Mouse (Mus musculus): ENCODE data around the gene Grid1. TPM values are rescaled to one million over a fixed set of nuclear protein-coding genes. Genes with fewer than 3 reads are reported as not detected.
A peak's percentile ranks its signal among the peaks of the same experiment; 100 is the strongest.

The Grid1 gene
- polyA plus RNA-seq, 1 experiment from 2014 or later: 6.2 TPM

GRCm38 (mm10) chr14:35231384-35231783 is 411.5 kb downstream of the Grid1 start:
- Histone ChIP-seq H3K9me3 (replicated peaks; ENCODE audit: control insufficient read depth, low read length, poor library complexity, severe bottlenecking) (no peaks in the 10 kb centered on the region), H3K4me2 (ENCODE audit: low read length) (no peak overlapping the region), H3K27me3 (ENCODE audit: control insufficient read depth, insufficient read depth, low read depth, low read length) (no peaks in the 10 kb centered on the region), H3K9ac (ENCODE audit: low read depth, low read length) (no peak overlapping the region), H3K27ac (ENCODE audit: low read length) (no peak overlapping the region), H3K4me3 (ENCODE audit: low read depth, low read length) (no peak overlapping the region), H3K4me1 (ENCODE audit: control insufficient read depth, insufficient read depth, low read length) (no peaks in the 10 kb centered on the region), H3K36me3 (ENCODE audit: control insufficient read depth, insufficient read depth, low read length) (no peaks in the 10 kb centered on the region)
- ATAC-seq: peak; percentile 70

GRCm38 (mm10) chr14:35242882-35243281 is 423.0 kb downstream of the Grid1 start:
- no peaks in the 10 kb centered on the region for H3K36me3 ChIP-seq (ENCODE audit: control insufficient read depth, insufficient read depth, low read length)
- H3K4me1 ChIP-seq (ENCODE audit: control insufficient read depth, insufficient read depth, low read length): no peaks in the 10 kb centered on the region
- no peaks in the 10 kb centered on the region for H3K9me3 ChIP-seq (replicated peaks; ENCODE audit: control insufficient read depth, low read length, poor library complexity, severe bottlenecking)
- H3K9ac ChIP-seq (ENCODE audit: low read depth, low read length): no peak overlapping the region
- WGBS: 89% methylated on average over 6 of the region's 6 CpGs
- no peak overlapping the region for H3K4me2 ChIP-seq (ENCODE audit: low read length)
- H3K4me3 ChIP-seq (ENCODE audit: low read depth, low read length): no peak overlapping the region
- no peak for ATAC-seq
- no peaks in the 10 kb centered on the region for H3K27me3 ChIP-seq (ENCODE audit: control insufficient read depth, insufficient read depth, low read depth, low read length)
- no peak overlapping the region for H3K27ac ChIP-seq (ENCODE audit: low read length)

- Histone ChIP-seq H3K27me3 (ENCODE audit: control insufficient read depth, insufficient read depth, low read depth, low read length) (no peaks in the 10 kb centered on the region), H3K9ac (ENCODE audit: low read depth, low read length) (no peak overlapping the region), H3K4me3 (ENCODE audit: low read depth, low read length) (no peak overlapping the region), H3K36me3 (ENCODE audit: control insufficient read depth, insufficient read depth, low read length) (no peaks in the 10 kb centered on the region), H3K27ac (ENCODE audit: low read length) (no peak overlapping the region), H3K4me2 (ENCODE audit: low read length) (no peak overlapping the region), H3K9me3 (replicated peaks; ENCODE audit: control insufficient read depth, low read length, poor library complexity, severe bottlenecking) (no peaks in the 10 kb centered on the region), H3K4me1 (ENCODE audit: control insufficient read depth, insufficient read depth, low read length) (no peaks in the 10 kb centered on the region)
- WGBS: 63% methylated on average over 7 of the region's 7 CpGs
- no peak for ATAC-seq
Observed at GRCm38 (mm10) chr14:35244776-35245548, 425.1 kb downstream of the Grid1 start.

DNA sequence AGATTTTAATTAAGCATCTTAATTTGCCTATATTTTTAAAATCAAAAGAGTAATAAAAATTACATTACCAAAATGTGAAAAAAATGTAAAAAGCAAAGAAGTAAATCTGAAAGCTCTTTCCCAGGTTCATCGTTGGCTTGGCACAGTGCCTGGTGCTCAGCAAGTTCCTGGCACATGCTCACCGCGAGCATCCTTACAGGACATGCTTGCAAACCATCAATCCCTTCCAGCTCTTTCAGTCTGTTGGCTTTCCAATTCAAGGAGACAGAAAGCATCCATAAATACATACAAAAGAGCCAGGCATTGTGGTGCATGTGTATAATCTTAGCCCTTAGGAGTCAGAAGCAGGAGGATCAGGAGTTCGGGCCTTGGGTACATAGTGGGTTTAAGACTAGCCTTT is 430.5 kb downstream of the Grid1 start:
- Histone ChIP-seq H3K4me3 (ENCODE audit: low read depth, low read length) (no peak overlapping the region), H3K4me1 (ENCODE audit: control insufficient read depth, insufficient read depth, low read length) (no peaks in the 10 kb centered on the region), H3K9me3 (replicated peaks; ENCODE audit: control insufficient read depth, low read length, poor library complexity, severe bottlenecking) (no peaks in the 10 kb centered on the region), H3K4me2 (ENCODE audit: low read length) (no peak overlapping the region), H3K27ac (ENCODE audit: low read length) (no peak overlapping the region), H3K27me3 (ENCODE audit: control insufficient read depth, insufficient read depth, low read depth, low read length) (no peaks in the 10 kb centered on the region), H3K36me3 (ENCODE audit: control insufficient read depth, insufficient read depth, low read length) (no peaks in the 10 kb centered on the region), H3K9ac (ENCODE audit: low read depth, low read length) (no peak overlapping the region)
- no peak for ATAC-seq
- 47% methylated on average over 4 of the region's 4 CpGs for WGBS

- WGBS: 56% methylated on average over 2 of the region's 2 CpGs
- H3K4me2 ChIP-seq (ENCODE audit: low read length): no peak overlapping the region
- no peak overlapping the region for H3K4me3 ChIP-seq (ENCODE audit: low read depth, low read length)
- no peaks in the 10 kb centered on the region for H3K27me3 ChIP-seq (ENCODE audit: control insufficient read depth, insufficient read depth, low read depth, low read length)
- no peak overlapping the region for H3K27ac ChIP-seq (ENCODE audit: low read length)
- no peaks in the 10 kb centered on the region for H3K4me1 ChIP-seq (ENCODE audit: control insufficient read depth, insufficient read depth, low read length)
- H3K9me3 ChIP-seq (replicated peaks; ENCODE audit: control insufficient read depth, low read length, poor library complexity, severe bottlenecking): no peaks in the 10 kb centered on the region
- no peak overlapping the region for H3K9ac ChIP-seq (ENCODE audit: low read depth, low read length)
- no peak for ATAC-seq
- no peaks in the 10 kb centered on the region for H3K36me3 ChIP-seq (ENCODE audit: control insufficient read depth, insufficient read depth, low read length)
Observed at GRCm38 (mm10) chr14:35254477-35254876, 434.6 kb downstream of the Grid1 start.

DNA sequence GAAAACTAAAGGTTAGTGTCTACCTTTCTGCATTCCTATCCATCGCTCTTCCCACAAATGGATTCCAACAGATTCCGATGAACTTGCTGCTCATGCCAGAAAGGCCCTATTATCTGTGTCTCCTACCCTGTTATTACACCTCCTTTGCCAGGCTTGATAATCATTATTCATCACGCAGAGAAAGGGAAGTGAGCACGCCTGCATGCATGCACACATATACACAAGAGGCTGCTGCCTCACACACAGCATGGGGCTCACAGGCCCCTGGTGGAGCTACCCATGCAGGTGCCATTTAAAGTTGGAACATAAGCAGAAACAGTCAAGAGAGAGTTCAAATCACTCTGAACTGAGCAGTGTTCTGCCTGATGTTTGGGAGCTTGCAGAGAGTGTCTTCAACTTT is 450.4 kb downstream of the Grid1 start:
- Histone ChIP-seq H3K4me2 (ENCODE audit: low read length) (no peak overlapping the region), H3K27ac (ENCODE audit: low read length) (no peak overlapping the region), H3K9ac (ENCODE audit: low read depth, low read length) (no peak overlapping the region), H3K36me3 (ENCODE audit: control insufficient read depth, insufficient read depth, low read length) (no peaks in the 10 kb centered on the region), H3K4me1 (ENCODE audit: control insufficient read depth, insufficient read depth, low read length) (no peaks in the 10 kb centered on the region), H3K4me3 (ENCODE audit: low read depth, low read length) (no peak overlapping the region), H3K9me3 (replicated peaks; ENCODE audit: control insufficient read depth, low read length, poor library complexity, severe bottlenecking) (no peaks in the 10 kb centered on the region), H3K27me3 (ENCODE audit: control insufficient read depth, insufficient read depth, low read depth, low read length) (no peaks in the 10 kb centered on the region)
- no peak for ATAC-seq
- 85% methylated on average over 4 of the region's 4 CpGs for WGBS

DNA sequence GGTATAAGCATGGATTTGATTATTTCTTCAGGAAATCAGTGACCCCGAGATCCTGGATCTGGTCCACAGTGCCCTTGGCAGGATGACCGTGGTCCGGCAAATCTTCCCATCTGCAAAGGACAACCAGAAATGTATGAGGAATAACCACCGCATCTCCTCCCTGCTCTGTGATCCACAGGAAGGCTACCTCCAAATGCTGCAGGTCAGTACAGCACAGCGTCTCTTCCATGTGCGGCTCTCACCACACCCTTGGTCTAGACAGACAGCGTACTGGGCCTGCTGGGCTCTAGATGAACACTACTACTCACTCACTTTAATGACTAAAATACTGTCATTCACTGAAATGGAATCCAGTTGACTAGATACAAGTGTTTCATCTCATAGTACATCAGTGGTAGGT is 489.3 kb downstream of the Grid1 start:
- Histone ChIP-seq H3K4me2 (ENCODE audit: low read length) (no peak overlapping the region), H3K9me3 (replicated peaks; ENCODE audit: control insufficient read depth, low read length, poor library complexity, severe bottlenecking) (no peaks in the 10 kb centered on the region), H3K4me1 (ENCODE audit: control insufficient read depth, insufficient read depth, low read length) (no peaks in the 10 kb centered on the region), H3K9ac (ENCODE audit: low read depth, low read length) (no peak overlapping the region), H3K27me3 (ENCODE audit: control insufficient read depth, insufficient read depth, low read depth, low read length) (no peaks in the 10 kb centered on the region), H3K27ac (ENCODE audit: low read length) (no peak overlapping the region), H3K36me3 (ENCODE audit: control insufficient read depth, insufficient read depth, low read length) (no peaks in the 10 kb centered on the region), H3K4me3 (ENCODE audit: low read depth, low read length) (no peak overlapping the region)
- ATAC-seq: no peak
- 94% methylated on average over 7 of the region's 7 CpGs for WGBS

DNA sequence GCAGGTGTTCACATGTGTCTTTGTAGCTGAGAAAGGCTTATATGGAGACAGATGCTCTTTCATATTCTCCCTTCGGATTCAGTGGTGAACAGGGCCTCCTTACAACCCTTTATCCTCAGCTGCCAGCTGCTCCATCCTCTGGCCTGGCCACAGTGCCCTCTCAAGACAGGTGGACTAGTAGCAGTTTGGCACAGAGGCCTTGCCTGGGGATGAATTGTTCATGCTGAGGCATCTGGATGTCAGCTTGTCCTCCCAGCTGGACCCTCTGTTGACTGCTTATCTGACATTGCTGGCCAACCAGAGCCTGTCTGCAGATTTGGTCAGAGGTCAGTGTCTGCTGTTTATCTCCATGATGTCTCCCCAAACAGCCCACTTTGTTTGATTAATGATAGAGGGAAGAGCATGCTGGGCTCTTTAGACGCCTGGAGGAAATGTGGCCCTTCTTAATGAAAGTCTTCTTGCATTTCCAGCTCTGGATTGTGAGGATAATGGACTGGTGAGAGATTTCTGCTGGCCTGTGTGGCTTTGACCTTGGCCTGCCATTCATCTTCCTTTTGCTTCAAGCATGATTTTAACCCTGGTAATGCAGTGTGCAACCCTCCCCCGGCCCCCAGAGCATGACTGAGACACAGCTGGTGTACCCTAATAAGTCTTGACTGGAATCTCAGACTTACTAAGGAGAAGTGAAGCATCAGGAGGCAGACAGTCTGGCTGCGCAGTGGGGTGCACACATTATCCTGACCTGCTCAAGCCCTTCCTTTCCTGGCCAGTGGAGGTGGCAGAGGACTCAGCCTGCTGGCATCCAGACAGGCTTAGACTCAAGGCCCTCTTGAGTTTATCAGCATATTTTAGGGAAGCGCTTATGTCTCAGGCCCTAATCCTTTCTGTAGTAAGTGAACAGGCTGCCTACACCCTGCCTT is 493.7 kb downstream of the Grid1 start:
- no peak for ATAC-seq
- Histone ChIP-seq H3K27ac (ENCODE audit: low read length) (no peak overlapping the region), H3K9ac (ENCODE audit: low read depth, low read length) (no peak overlapping the region), H3K36me3 (ENCODE audit: control insufficient read depth, insufficient read depth, low read length) (no peaks in the 10 kb centered on the region), H3K4me3 (ENCODE audit: low read depth, low read length) (no peak overlapping the region), H3K4me2 (ENCODE audit: low read length) (no peak overlapping the region), H3K27me3 (ENCODE audit: control insufficient read depth, insufficient read depth, low read depth, low read length) (no peaks in the 10 kb centered on the region), H3K4me1 (ENCODE audit: control insufficient read depth, insufficient read depth, low read length) (no peaks in the 10 kb centered on the region), H3K9me3 (replicated peaks; ENCODE audit: control insufficient read depth, low read length, poor library complexity, severe bottlenecking) (no peaks in the 10 kb centered on the region)
- WGBS: 81% methylated on average over 5 of the region's 5 CpGs

DNA sequence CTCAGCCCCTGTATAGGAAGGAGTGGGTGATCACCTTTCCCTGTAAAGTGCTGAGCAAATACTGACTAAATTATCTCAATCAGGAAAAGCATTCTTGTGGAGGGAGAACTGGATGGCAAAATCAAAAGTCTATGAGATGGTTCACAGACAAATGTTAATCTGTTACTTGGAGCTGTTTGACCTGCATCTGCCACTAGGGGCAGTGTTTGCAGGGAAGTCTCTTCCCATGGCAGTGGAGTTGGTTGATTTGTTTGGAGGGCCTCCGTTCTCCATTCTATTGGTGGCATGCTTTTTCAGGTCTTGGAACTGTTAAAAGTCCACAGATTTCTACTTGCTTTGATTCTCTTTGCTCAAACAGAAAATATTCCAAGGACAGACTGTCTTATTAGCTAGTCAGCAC is 506.4 kb downstream of the Grid1 start:
- WGBS: 81% methylated on average over 1 of the region's 1 CpGs

More for the DNA sequence above, 506.4 kb downstream of the Grid1 start:
- Histone ChIP-seq H3K4me2 (ENCODE audit: low read length) (no peak overlapping the region), H3K9me3 (replicated peaks; ENCODE audit: control insufficient read depth, low read length, poor library complexity, severe bottlenecking) (no peaks in the 10 kb centered on the region), H3K27ac (ENCODE audit: low read length) (no peak overlapping the region), H3K27me3 (ENCODE audit: control insufficient read depth, insufficient read depth, low read depth, low read length) (no peaks in the 10 kb centered on the region), H3K9ac (ENCODE audit: low read depth, low read length) (no peak overlapping the region), H3K4me3 (ENCODE audit: low read depth, low read length) (no peak overlapping the region), H3K4me1 (ENCODE audit: control insufficient read depth, insufficient read depth, low read length) (no peaks in the 10 kb centered on the region), H3K36me3 (ENCODE audit: control insufficient read depth, insufficient read depth, low read length) (no peaks in the 10 kb centered on the region)
- ATAC-seq: no peak

Measured in midbrain, embryonic 16.5 days (tissue).